Mouse (Mus musculus): ENCODE results near the gene Alppl2.
A peak's percentile ranks its signal among the peaks of the same experiment; 100 is the strongest.

Gene Alppl2

GRCm38 (mm10) chr1:87089828-87090227 is at the start of gene Alppl2:
Gene Alppl2, minus strand, starts transcription at chr1:87089928.
- no peak for DNase-seq (ENCODE audit: low spot score)

- no peak for DNase-seq (ENCODE audit: low spot score)
Observed at GRCm38 (mm10) chr1:87131803-87132202, 42.1 kb upstream of the Alppl2 start.

GRCm38 (mm10) chr1:87127206-87128030 is 37.7 kb upstream of the Alppl2 start:
- DNase-seq (ENCODE audit: low spot score): peak; percentile 40

GRCm38 (mm10) chr1:87124673-87125072 is 34.9 kb upstream of the Alppl2 start, which contains the start of gene Akp3:
Gene Akp3, plus strand, starts transcription at chr1:87124973.
- DNase-seq (ENCODE audit: low spot score): no peak

GRCm38 (mm10) chr1:87114784-87115183 is 25.1 kb upstream of the Alppl2 start:
- DNase-seq (ENCODE audit: low spot score): no peak

- peak; percentile 38 for DNase-seq (ENCODE audit: low spot score)
Observed at GRCm38 (mm10) chr1:87111719-87112354, 22.1 kb upstream of the Alppl2 start.

- no peak for DNase-seq (ENCODE audit: low spot score)
Observed at GRCm38 (mm10) chr1:87108564-87108963, 18.8 kb upstream of the Alppl2 start.

- no peak for DNase-seq (ENCODE audit: low spot score)
Observed at GRCm38 (mm10) chr1:87106536-87106935, 16.8 kb upstream of the Alppl2 start.

- no peak for DNase-seq (ENCODE audit: low spot score)
Observed at GRCm38 (mm10) chr1:87103936-87104335, 14.2 kb upstream of the Alppl2 start.

GRCm38 (mm10) chr1:87102114-87102513 is 12.4 kb upstream of the Alppl2 start:
- DNase-seq (ENCODE audit: low spot score): no peak

- DNase-seq (ENCODE audit: low spot score): no peak
Observed at GRCm38 (mm10) chr1:87101411-87101810, 11.7 kb upstream of the Alppl2 start, which contains the start of gene Alpi. Gene Alpi, minus strand, starts transcription at chr1:87101606.

- peak; percentile 51 for DNase-seq (ENCODE audit: low spot score)
Observed at GRCm38 (mm10) chr1:87098358-87098975, 8.7 kb upstream of the Alppl2 start.

GRCm38 (mm10) chr1:87095642-87096041 is 5.9 kb upstream of the Alppl2 start:
- DNase-seq (ENCODE audit: low spot score): no peak

- no peak for DNase-seq (ENCODE audit: low spot score)
Observed at GRCm38 (mm10) chr1:87089251-87089650, 477 bp downstream of the Alppl2 start.

GRCm38 (mm10) chr1:87086964-87087363 is 2.8 kb downstream of the Alppl2 start:
- DNase-seq (ENCODE audit: low spot score): no peak

- no peak for DNase-seq (ENCODE audit: low spot score)
Observed at GRCm38 (mm10) chr1:87086196-87086595, 3.5 kb downstream of the Alppl2 start.

GRCm38 (mm10) chr1:87073776-87074175 is 16.0 kb downstream of the Alppl2 start:
- no peak for DNase-seq (ENCODE audit: low spot score)

- no peak for DNase-seq (ENCODE audit: low spot score)
Observed at GRCm38 (mm10) chr1:87070720-87071119, 19.0 kb downstream of the Alppl2 start.

GRCm38 (mm10) chr1:87060913-87061312 is 28.8 kb downstream of the Alppl2 start:
- no peak for DNase-seq (ENCODE audit: low spot score)

- no peak for DNase-seq (ENCODE audit: low spot score)
Observed at GRCm38 (mm10) chr1:87059042-87059665, 30.6 kb downstream of the Alppl2 start.

GRCm38 (mm10) chr1:87057075-87057474 is 32.7 kb downstream of the Alppl2 start:
- DNase-seq (ENCODE audit: low spot score): no peak

- DNase-seq (ENCODE audit: low spot score): no peak
Observed at GRCm38 (mm10) chr1:87051369-87051768, 38.4 kb downstream of the Alppl2 start.

Data from layer of hippocampus, adult 11-12 months (tissue).